Mouse (Mus musculus) liver, adult (tissue): ENCODE measurements around the gene Fhit.

Experiments
- GATA4 ChIP-seq: IDR thresholded peaks from 2 replicates; pipeline ENCODE4 v1.6.1; 2014; ENCODE audit warnings: mild to moderate bottlenecking, low read length; ENCODE audit not compliant: insufficient replicate concordance

The Fhit gene

GRCm38 (mm10) chr14:9555807-9556206 is 1606.0 kb downstream of the Fhit start:
- TF ChIP-seq GATA4: no peak

GRCm38 (mm10) chr14:9552149-9552548 is 1609.7 kb downstream of the Fhit start:
- TF ChIP-seq GATA4: no peak

- TF ChIP-seq GATA4: no peak
These were observed 1613.9 kb downstream of the Fhit start for GRCm38 (mm10) chr14:9547952-9548351.

- no peak for TF ChIP-seq GATA4
These were observed 1617.5 kb downstream of the Fhit start for GRCm38 (mm10) chr14:9544364-9544763.

GRCm38 (mm10) chr14:9535491-9535890 is 1626.3 kb downstream of the Fhit start:
- no peak for TF ChIP-seq GATA4

GRCm38 (mm10) chr14:9529247-9529646 is 1632.6 kb downstream of the Fhit start:
- no peak for TF ChIP-seq GATA4

GRCm38 (mm10) chr14:9526136-9526535 is 1635.7 kb downstream of the Fhit start:
- TF ChIP-seq GATA4: no peak

- no peak for TF ChIP-seq GATA4
These were observed 1644.2 kb downstream of the Fhit start for GRCm38 (mm10) chr14:9517651-9518050.

- no peak for TF ChIP-seq GATA4
These were observed 1652.2 kb downstream of the Fhit start for GRCm38 (mm10) chr14:9509678-9510077.
